Mouse (Mus musculus) kidney, postnatal 0 days (tissue): Measurements from ENCODE around the gene Nampt. TPM values are rescaled to one million over a fixed set of nuclear protein-coding genes. Genes with fewer than 3 reads are reported as not detected.

ENCODE experiments used
- ATAC-seq: fragments of 200-750 bp; cut with Nextera tagmentation; replicated peaks from 2 replicates; pipeline ENCODE4 v1.8.0; 2017; ENCODE audit warnings: low read depth, moderate number of reproducible peaks, moderate TSS enrichment, moderate library complexity; ENCODE audit not compliant: low FRiP score
- DNase-seq: peaks from one replicate; pipeline ENCODE4 v3.0.0-alpha.2; 2016; ENCODE audit warnings: low spot score
- H3K27ac ChIP-seq: fragments of 300-500 bp; sonication (generic); 2 replicates; pipeline ENCODE4 v1.5.1; 2014; ENCODE audit warnings: mild to moderate bottlenecking
- H3K27me3 ChIP-seq: fragments of 300-500 bp; sonication (generic); 2 replicates; pipeline ENCODE4 v1.6.1; 2014; ENCODE audit warnings: low read length, mixed read lengths; ENCODE audit not compliant: insufficient read depth
- H3K36me3 ChIP-seq: fragments of 300-500 bp; sonication (generic); 2 replicates; pipeline ENCODE4 v1.6.1; 2014; ENCODE audit warnings: low read length, mixed read lengths; ENCODE audit not compliant: insufficient read depth
- H3K4me1 ChIP-seq: fragments of 300-500 bp; sonication (generic); replicated peaks from 2 replicates; pipeline ENCODE4 v1.6.1; 2014; ENCODE audit warnings: antibody characterized with exemption, low read length, mixed read lengths; ENCODE audit not compliant: insufficient read depth
- H3K4me2 ChIP-seq: fragments of 300-500 bp; sonication (generic); 2 replicates; pipeline ENCODE4 v1.6.1; 2014; ENCODE audit warnings: mild to moderate bottlenecking, low read length, moderate library complexity, mixed read lengths
- H3K4me3 ChIP-seq: fragments of 300-500 bp; sonication (generic); replicated peaks from 2 replicates; pipeline ENCODE4 v1.5.1; 2014; ENCODE audit warnings: low read depth, low read length
- H3K9ac ChIP-seq: fragments of 300-500 bp; sonication (generic); 2 replicates; pipeline ENCODE4 v1.6.1; 2014; ENCODE audit warnings: low read depth, low read length
- H3K9me3 ChIP-seq: fragments of 300-500 bp; sonication (generic); replicated peaks from 2 replicates; pipeline ENCODE4 v1.6.1; 2016; ENCODE audit warnings: low read length, inconsistent platforms, mixed read lengths
- CTCF ChIP-seq: IDR thresholded peaks from 2 replicates; pipeline ENCODE4 v1.5.1; 2016; ENCODE audit warnings: antibody characterized with exemption, low read depth, mild to moderate bottlenecking, moderate library complexity
- WGBS: fragments of 180-500 bp; shearing (Covaris S2); extraction: QIAGEN DNeasy Blood & Tissue Kit; methylation state at CpG from one replicate; pipeline ENCODE4 v1.1.7; 2014; 5-methylcytosine and 5-hydroxymethylcytosine counted together
- polyA plus RNA-seq: library from polyadenylated mRNA; unstranded; fragments of >200 nt; fragmentation: Nextera tagmentation; extraction: Ambion mirVana; gene quantifications from 2 replicates; pipeline ENCODE4 v1.2.1, GENCODE M21; 2015

Gene Nampt
- polyA plus RNA-seq, 1 experiment from 2014 or later: 26.8 TPM

- Histone ChIP-seq H3K36me3 (peaks cover 5% of the 10 kb centered on the region; the same call in 1 of the 2 replicates), H3K4me1 (0 out of 2 replicates have a peak, but pooled peaks cover 6% of the 10 kb centered on the region), H3K9ac (no peak overlapping the region), H3K9me3 (no peaks in the 10 kb centered on the region), H3K4me2 (no peak overlapping the region), H3K27me3 (no peaks in the 10 kb centered on the region), H3K4me3 (no peak overlapping the region), H3K27ac (no peak overlapping the region)
- 20% methylated on average over 3 of the region's 3 CpGs for WGBS
- DNase-seq (peak; percentile 68), ATAC-seq (0 out of 2 replicates have a peak, but pooled peaks have one; percentile 65)
- TF ChIP-seq CTCF: peak; percentile 85
Observed at GRCm38 (mm10) chr12:32826971-32827370, 7.6 kb downstream of the Nampt start.

- H3K36me3 ChIP-seq: peaks cover 8% of the 10 kb centered on the region; the same call in 1 of the 2 replicates
- H3K9me3 ChIP-seq: no peaks in the 10 kb centered on the region
- H3K4me3 ChIP-seq: no peak overlapping the region
- H3K4me2 ChIP-seq: no peak overlapping the region
- WGBS: 67% methylated on average over 8 of the region's 8 CpGs
- no peak overlapping the region for H3K9ac ChIP-seq
- no peaks in the 10 kb centered on the region for H3K27me3 ChIP-seq
- DNase-seq (no peak), ATAC-seq (no peak)
- no peak overlapping the region for H3K27ac ChIP-seq
- TF ChIP-seq CTCF: no peak
- no peaks in the 10 kb centered on the region for H3K4me1 ChIP-seq
Observed at GRCm38 (mm10) chr12:32828137-32828760, 8.9 kb downstream of the Nampt start.

GRCm38 (mm10) chr12:32829321-32830090 is 10.2 kb downstream of the Nampt start:
- H3K9me3 ChIP-seq: no peaks in the 10 kb centered on the region
- H3K36me3 ChIP-seq: 0 out of 2 replicates have a peak, but pooled peaks cover 7% of the 10 kb centered on the region
- no peak overlapping the region for H3K27ac ChIP-seq
- no peak for ATAC-seq
- H3K4me1 ChIP-seq: no peaks in the 10 kb centered on the region
- no peak overlapping the region for H3K4me3 ChIP-seq
- no peak for DNase-seq
- WGBS: 90% methylated on average over 9 of the region's 9 CpGs
- no peak for TF ChIP-seq CTCF
- H3K27me3 ChIP-seq: no peaks in the 10 kb centered on the region
- H3K4me2 ChIP-seq: no peak overlapping the region
- H3K9ac ChIP-seq: no peak overlapping the region

- H3K27ac ChIP-seq: no peak overlapping the region
- no peak overlapping the region for H3K4me2 ChIP-seq
- H3K9ac ChIP-seq: no peak overlapping the region
- WGBS: 89% methylated on average over 3 of the region's 3 CpGs
- DNase-seq: no peak
- ATAC-seq: no peak
- H3K9me3 ChIP-seq: no peaks in the 10 kb centered on the region
- H3K4me1 ChIP-seq: no peaks in the 10 kb centered on the region
- peaks cover 8% of the 10 kb centered on the region; the same call in 1 of the 2 replicates for H3K36me3 ChIP-seq
- no peak for TF ChIP-seq CTCF
- H3K27me3 ChIP-seq: no peaks in the 10 kb centered on the region
- no peak overlapping the region for H3K4me3 ChIP-seq
Observed at GRCm38 (mm10) chr12:32832076-32832475, 12.7 kb downstream of the Nampt start.

- WGBS: 69% methylated on average over 6 of the region's 6 CpGs
- H3K4me1 ChIP-seq: no peaks in the 10 kb centered on the region
- H3K9me3 ChIP-seq: no peaks in the 10 kb centered on the region
- no peak overlapping the region for H3K4me3 ChIP-seq
- ATAC-seq (no peak), DNase-seq (no peak)
- no peaks in the 10 kb centered on the region for H3K27me3 ChIP-seq
- TF ChIP-seq CTCF: no peak
- no peak overlapping the region for H3K27ac ChIP-seq
- H3K4me2 ChIP-seq: no peak overlapping the region
- no peak overlapping the region for H3K9ac ChIP-seq
- H3K36me3 ChIP-seq: peaks cover 27% of the 10 kb centered on the region
Observed at GRCm38 (mm10) chr12:32834781-32835180, 15.4 kb downstream of the Nampt start.

GRCm38 (mm10) chr12:32835235-32835634 is 15.9 kb downstream of the Nampt start:
- no peak for ATAC-seq
- WGBS: 42% methylated on average over 4 of the region's 4 CpGs

More at GRCm38 (mm10) chr12:32835235-32835634, 15.9 kb downstream of the Nampt start:
- Histone ChIP-seq H3K36me3 (peaks cover 27% of the 10 kb centered on the region), H3K4me1 (no peaks in the 10 kb centered on the region), H3K4me2 (no peak overlapping the region), H3K9ac (no peak overlapping the region), H3K4me3 (no peak overlapping the region), H3K27me3 (no peaks in the 10 kb centered on the region), H3K27ac (no peak overlapping the region), H3K9me3 (no peaks in the 10 kb centered on the region)
- no peak for TF ChIP-seq CTCF
- peak; percentile 69 for DNase-seq
